Mouse (Mus musculus): ENCODE measurements around the gene Nepro.

DNA sequence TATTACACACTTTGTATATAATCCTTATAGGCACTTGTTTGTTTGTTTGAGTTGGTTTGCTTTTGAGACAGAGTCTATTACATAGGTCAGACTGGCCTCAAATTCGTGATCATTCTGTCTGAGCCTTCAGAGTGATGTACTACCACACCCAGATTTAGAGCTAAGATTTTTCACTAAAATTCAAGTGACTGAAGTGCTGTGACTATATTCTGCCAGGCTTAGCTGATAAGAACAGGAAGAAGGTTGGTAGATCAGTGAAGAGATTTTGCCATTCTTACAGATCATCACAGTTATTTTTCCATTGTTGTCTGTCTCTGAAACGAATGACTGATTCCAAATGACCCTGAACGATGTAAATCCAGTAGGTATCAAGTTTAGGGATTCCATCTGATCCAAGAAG, 23.9 kb downstream of the Nepro start:
- TF ChIP-seq CTCF (IDR thresholded peaks at IDR 0.05; ENCODE audit: extremely low read depth, insufficient read depth, low read length) = no peak
- TF ChIP-seq POLR2A (IDR thresholded peaks at IDR 0.05; ENCODE audit: extremely low read depth, insufficient read depth, low read length) = no peak
